Mouse (Mus musculus) hindbrain, embryonic 13.5 days (tissue): ENCODE results near the gene Ubqln4. TPM values are rescaled to one million over a fixed set of nuclear protein-coding genes. Genes with fewer than 3 reads are reported as not detected.
"Not testable (repeated sequence)": the region's sequence is repeated elsewhere in the genome, so short reads cannot be mapped to it uniquely, and the experiment has no call there.

Experiments used
- ATAC-seq: fragments of 200-750 bp; cut with Nextera tagmentation; 2 replicates; pipeline ENCODE4 v1.8.0; 2017; ENCODE audit warnings: moderate TSS enrichment; ENCODE audit not compliant: low FRiP score
- H3K27ac ChIP-seq: fragments of 300-500 bp; sonication (generic); 2 replicates; pipeline ENCODE4 v1.5.1; 2015; ENCODE audit warnings: inconsistent platforms, mild to moderate bottlenecking, moderate library complexity
- H3K27me3 ChIP-seq: fragments of 300-500 bp; sonication (generic); 2 replicates; pipeline ENCODE4 v1.6.1; 2015; ENCODE audit warnings: mild to moderate bottlenecking, inconsistent platforms
- H3K36me3 ChIP-seq: fragments of 300-500 bp; sonication (generic); 2 replicates; pipeline ENCODE4 v1.6.1; 2015; ENCODE audit warnings: mild to moderate bottlenecking, inconsistent platforms
- H3K4me1 ChIP-seq: fragments of 300-500 bp; sonication (generic); replicated peaks from 2 replicates; pipeline ENCODE4 v1.6.1; 2015; ENCODE audit warnings: inconsistent platforms
- H3K4me2 ChIP-seq: fragments of 300-500 bp; sonication (generic); 2 replicates; pipeline ENCODE4 v1.6.1; 2015; ENCODE audit warnings: inconsistent platforms, mild to moderate bottlenecking, moderate library complexity
- H3K4me3 ChIP-seq: fragments of 300-500 bp; sonication (generic); 2 replicates; pipeline ENCODE4 v1.5.1; 2015; ENCODE audit warnings: mild to moderate bottlenecking, inconsistent platforms
- H3K9ac ChIP-seq: fragments of 300-500 bp; sonication (generic); 2 replicates; pipeline ENCODE4 v1.6.1; 2015; ENCODE audit warnings: mild to moderate bottlenecking, inconsistent platforms
- H3K9me3 ChIP-seq: fragments of 300-500 bp; sonication (generic); 2 replicates; pipeline ENCODE4 v1.6.1; 2016; ENCODE audit warnings: inconsistent platforms
- WGBS: fragments of 180-500 bp; shearing (Covaris S2); methylation state at CpG from one replicate; pipeline ENCODE4 v1.1.7; 2015; 5-methylcytosine and 5-hydroxymethylcytosine counted together
- polyA plus RNA-seq: library from polyadenylated mRNA; unstranded; fragments of >200 nt; fragmentation: Nextera tagmentation; extraction: Ambion mirVana; gene quantifications from 2 replicates; pipeline ENCODE4 v1.2.1, GENCODE M21; 2015

Gene Ubqln4
- polyA plus RNA-seq, 1 experiment from 2014 or later = 38.3 TPM

GRCm38 (mm10) chr3:88563966-88564365, 10.4 kb downstream of the Ubqln4 start:
- Histone ChIP-seq H3K27ac (0 out of 2 replicates have a peak overlapping the region, but pooled peaks have one; percentile 8), H3K36me3 (peaks cover 98% of the 10 kb centered on the region), H3K4me1 (peaks cover 16% of the 10 kb centered on the region), H3K4me2 (no peak overlapping the region), H3K9ac (no peak overlapping the region), H3K4me3 (no peak overlapping the region), H3K9me3 (no peaks in the 10 kb centered on the region), H3K27me3 (no peaks in the 10 kb centered on the region)
- WGBS = 81% methylated on average over 7 of the region's 7 CpGs
- no peak for ATAC-seq

DNA sequence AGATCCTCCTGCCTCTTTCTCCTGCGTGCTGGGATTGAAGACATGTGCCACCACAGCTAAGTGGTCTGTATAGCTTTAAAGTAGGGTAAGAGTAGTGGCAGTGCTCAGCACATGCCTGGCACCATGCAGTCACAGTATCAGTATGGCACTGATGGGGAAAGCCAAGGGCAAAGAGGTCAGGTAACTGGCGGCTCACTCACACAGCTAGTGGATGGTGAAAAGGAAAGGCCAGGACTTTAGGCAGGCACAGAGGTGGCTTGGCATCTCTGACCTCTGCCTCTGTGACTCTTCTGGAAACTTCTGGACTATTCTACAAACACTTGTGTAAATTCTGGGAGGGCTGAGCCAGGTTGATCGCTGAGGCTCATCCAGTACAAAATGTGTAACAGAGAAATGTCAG, 12.6 kb downstream of the Ubqln4 start:
- Histone ChIP-seq H3K4me3 (no peak overlapping the region), H3K27ac (no peak overlapping the region), H3K27me3 (no peaks in the 10 kb centered on the region), H3K4me1 (peaks cover 16% of the 10 kb centered on the region), H3K9ac (no peak overlapping the region), H3K4me2 (no peak overlapping the region), H3K9me3 (no peaks in the 10 kb centered on the region), H3K36me3 (peaks cover 93% of the 10 kb centered on the region)
- no peak for ATAC-seq
- WGBS = 96% methylated on average over 3 of the region's 3 CpGs

DNA sequence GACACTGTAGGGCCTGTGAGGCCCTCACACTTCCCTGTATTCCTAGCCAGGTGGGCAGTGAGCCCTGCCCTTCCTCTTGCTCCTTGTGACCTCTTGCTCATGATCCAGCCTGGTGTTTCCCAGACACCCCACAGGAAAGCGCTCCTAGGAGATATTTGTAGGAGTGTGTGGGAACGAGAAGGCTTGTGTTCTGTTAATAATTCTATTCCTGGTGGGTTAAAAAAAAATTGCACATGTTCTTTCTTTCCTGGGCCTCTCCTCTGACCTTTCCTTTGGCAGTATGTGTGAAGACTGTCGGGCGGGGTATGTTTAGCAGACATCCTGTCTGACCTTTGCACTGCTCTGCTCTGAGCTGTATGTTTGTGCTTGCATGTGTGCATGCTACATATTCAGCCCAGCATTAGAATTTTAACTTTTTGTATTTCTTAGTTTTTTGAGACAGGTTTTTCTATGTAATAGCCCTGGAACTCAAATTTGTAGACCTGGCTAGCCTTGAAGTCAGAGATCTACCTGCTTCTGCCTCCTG, 13.0 kb downstream of the Ubqln4 start:
- 94% methylated on average over 4 of the region's 4 CpGs for WGBS
- H3K4me3 ChIP-seq = no peak overlapping the region
- H3K9ac ChIP-seq = no peak overlapping the region
- H3K27me3 ChIP-seq = no peaks in the 10 kb centered on the region
- H3K4me1 ChIP-seq = peaks cover 16% of the 10 kb centered on the region
- H3K4me2 ChIP-seq = no peak overlapping the region
- no peak overlapping the region for H3K27ac ChIP-seq
- H3K36me3 ChIP-seq = peaks cover 88% of the 10 kb centered on the region
- no peak for ATAC-seq
- no peaks in the 10 kb centered on the region for H3K9me3 ChIP-seq

DNA sequence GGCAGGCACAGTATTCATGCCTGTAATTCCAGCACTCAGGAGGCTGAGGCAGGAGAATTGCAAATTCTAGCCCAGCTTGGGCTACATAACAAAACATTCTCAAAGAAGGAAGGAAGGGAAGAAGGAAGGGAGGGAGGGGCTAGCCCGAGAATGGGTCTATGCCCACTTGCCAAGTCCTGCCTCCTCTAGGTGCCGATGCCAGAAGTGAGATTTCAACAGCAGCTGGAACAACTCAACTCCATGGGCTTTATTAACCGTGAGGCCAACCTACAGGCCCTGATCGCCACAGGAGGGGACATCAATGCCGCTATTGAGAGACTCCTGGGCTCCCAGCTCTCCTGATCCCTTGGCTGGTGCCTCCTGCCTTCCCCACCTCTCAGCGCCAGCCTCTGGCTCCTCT, 14.3 kb downstream of the Ubqln4 start:
- ATAC-seq = no peak
- no peaks in the 10 kb centered on the region for H3K27me3 ChIP-seq
- H3K27ac ChIP-seq = no peak overlapping the region
- 98% methylated on average over 6 of the region's 6 CpGs for WGBS
- H3K4me3 ChIP-seq = no peak overlapping the region
- no peaks in the 10 kb centered on the region for H3K9me3 ChIP-seq
- no peak overlapping the region for H3K4me2 ChIP-seq
- no peak overlapping the region for H3K9ac ChIP-seq
- H3K36me3 ChIP-seq = peaks cover 75% of the 10 kb centered on the region
- H3K4me1 ChIP-seq = peaks cover 9% of the 10 kb centered on the region; the same call in 1 of the 2 replicates

DNA sequence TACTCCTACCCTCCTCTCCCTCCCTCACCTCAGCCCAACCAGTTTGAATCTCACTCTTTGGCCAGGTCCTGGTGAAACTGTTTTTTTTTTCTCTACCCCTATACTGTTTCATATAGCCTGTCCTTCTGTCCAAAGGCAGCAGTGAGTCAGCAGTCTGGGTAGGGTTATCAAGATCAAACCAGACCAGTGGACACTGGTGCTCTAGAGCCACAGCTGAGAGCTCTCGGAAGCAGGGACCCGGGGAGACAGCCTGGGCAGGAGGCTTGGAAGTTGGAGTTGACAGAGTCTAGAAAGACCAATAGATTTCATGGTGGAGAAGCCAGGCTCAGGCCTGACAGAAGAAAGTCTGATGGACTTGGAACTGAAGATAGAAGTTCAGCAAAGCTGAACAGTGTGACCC, 15.1 kb downstream of the Ubqln4 start:
- Histone ChIP-seq H3K4me2 (no peak overlapping the region), H3K9me3 (no peaks in the 10 kb centered on the region), H3K27me3 (no peaks in the 10 kb centered on the region), H3K27ac (no peak overlapping the region), H3K4me3 (no peak overlapping the region), H3K4me1 (0 out of 2 replicates have a peak, but pooled peaks cover 2% of the 10 kb centered on the region), H3K9ac (no peak overlapping the region), H3K36me3 (peaks cover 68% of the 10 kb centered on the region)
- ATAC-seq = no peak
- 93% methylated on average over 2 of the region's 2 CpGs for WGBS

- no peak for ATAC-seq
- no peak overlapping the region for H3K27ac ChIP-seq
- H3K9me3 ChIP-seq = no peaks in the 10 kb centered on the region
- no peak overlapping the region for H3K9ac ChIP-seq
- 100% methylated on average over 2 of the region's 2 CpGs for WGBS
- H3K4me3 ChIP-seq = no peak overlapping the region
- H3K4me2 ChIP-seq = no peak overlapping the region
- H3K36me3 ChIP-seq = peaks cover 63% of the 10 kb centered on the region
- no peaks in the 10 kb centered on the region for H3K4me1 ChIP-seq
- H3K27me3 ChIP-seq = no peaks in the 10 kb centered on the region
These were observed 15.5 kb downstream of the Ubqln4 start for GRCm38 (mm10) chr3:88569093-88569492.

DNA sequence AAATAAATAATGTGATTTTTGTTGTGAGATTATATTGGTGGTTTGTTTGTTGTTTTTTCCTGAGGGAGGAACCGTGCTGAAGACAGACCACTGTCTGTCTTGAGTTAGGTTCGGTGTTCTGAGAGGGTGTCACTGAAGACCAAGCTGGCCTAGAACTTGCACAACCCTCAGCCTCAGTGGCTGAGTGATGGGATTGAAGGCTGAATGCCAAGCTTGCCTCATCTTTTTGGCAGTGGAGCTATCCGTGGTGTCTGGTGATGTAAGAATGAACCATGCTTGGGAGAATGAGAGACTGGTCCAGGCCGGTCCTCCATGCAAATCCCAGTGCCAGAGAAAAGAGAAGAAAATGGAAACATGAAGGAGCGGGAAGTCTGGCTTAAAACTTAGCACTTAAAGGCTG, 16.1 kb downstream of the Ubqln4 start:
- Histone ChIP-seq H3K36me3 (peaks cover 57% of the 10 kb centered on the region), H3K4me1 (no peaks in the 10 kb centered on the region), H3K4me3 (no peak overlapping the region), H3K27ac (no peak overlapping the region), H3K27me3 (no peaks in the 10 kb centered on the region), H3K9me3 (no peaks in the 10 kb centered on the region), H3K9ac (no peak overlapping the region), H3K4me2 (no peak overlapping the region)
- no peak for ATAC-seq
- 95% methylated on average over 5 of the region's 5 CpGs for WGBS

GRCm38 (mm10) chr3:88570341-88570740, 16.8 kb downstream of the Ubqln4 start:
- no peak for ATAC-seq
- no peaks in the 10 kb centered on the region for H3K9me3 ChIP-seq
- H3K27ac ChIP-seq = no peak overlapping the region
- H3K4me2 ChIP-seq = no peak overlapping the region
- H3K36me3 ChIP-seq = peaks cover 51% of the 10 kb centered on the region
- no peaks in the 10 kb centered on the region for H3K27me3 ChIP-seq
- WGBS = 95% methylated on average over 10 of the region's 10 CpGs
- no peaks in the 10 kb centered on the region for H3K4me1 ChIP-seq
- no peak overlapping the region for H3K9ac ChIP-seq
- H3K4me3 ChIP-seq = no peak overlapping the region

DNA sequence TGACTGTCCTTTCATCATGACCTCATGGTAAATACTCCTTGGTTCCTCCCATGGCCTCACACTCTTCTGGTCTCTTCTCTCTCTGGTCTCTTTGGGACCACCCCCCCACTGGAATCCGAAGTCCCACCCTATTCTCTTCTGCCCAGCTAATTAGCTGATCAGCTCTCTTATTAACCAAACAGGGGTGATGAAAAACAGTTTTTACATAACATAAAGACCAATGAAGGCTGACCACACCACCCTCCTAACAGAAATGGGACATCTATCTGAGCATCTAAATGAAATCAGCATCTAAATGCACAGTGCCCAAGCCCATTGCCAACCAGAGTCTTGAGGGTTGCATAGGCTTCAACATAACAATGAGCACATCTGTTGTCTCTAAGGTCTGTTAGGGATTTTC, 18.3 kb downstream of the Ubqln4 start:
- WGBS = 70% methylated on average over 1 of the region's 1 CpGs
- Histone ChIP-seq H3K4me3 (no peak overlapping the region), H3K36me3 (peaks cover 36% of the 10 kb centered on the region), H3K9me3 (no peaks in the 10 kb centered on the region), H3K27ac (no peak overlapping the region), H3K4me2 (no peak overlapping the region), H3K4me1 (no peaks in the 10 kb centered on the region), H3K9ac (no peak overlapping the region), H3K27me3 (no peaks in the 10 kb centered on the region)
- no peak for ATAC-seq

DNA sequence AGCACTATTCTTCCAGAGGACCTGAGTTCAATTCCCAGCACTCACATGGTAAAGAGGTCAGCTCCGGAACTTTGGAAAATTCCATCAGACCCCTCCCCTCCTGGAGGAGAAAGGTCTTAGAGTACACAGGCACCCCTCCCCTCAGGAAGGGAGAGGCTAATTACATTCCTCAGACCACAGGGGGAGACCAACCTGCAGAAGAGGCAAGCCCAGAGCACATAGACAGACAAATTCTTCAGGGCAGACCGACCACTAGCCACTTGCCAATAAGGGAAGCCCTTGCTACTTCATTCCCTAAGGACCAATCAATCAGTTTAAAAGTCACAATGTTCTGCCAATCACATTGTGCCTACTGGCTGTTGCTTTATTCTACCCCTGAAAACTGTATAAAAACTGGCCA, 19.3 kb downstream of the Ubqln4 start:
- 74% methylated on average over 2 of the region's 2 CpGs for WGBS
- Histone ChIP-seq H3K4me3 (no peak overlapping the region), H3K27me3 (no peaks in the 10 kb centered on the region), H3K4me1 (no peaks in the 10 kb centered on the region), H3K27ac (no peak overlapping the region), H3K9ac (no peak overlapping the region), H3K9me3 (no peaks in the 10 kb centered on the region), H3K4me2 (no peak overlapping the region), H3K36me3 (peaks cover 28% of the 10 kb centered on the region)
- ATAC-seq = no peak

- no peak overlapping the region for H3K9ac ChIP-seq
- H3K9me3 ChIP-seq = no peaks in the 10 kb centered on the region
- H3K4me1 ChIP-seq = no peaks in the 10 kb centered on the region
- H3K4me2 ChIP-seq = no peak overlapping the region
- peaks cover 18% of the 10 kb centered on the region for H3K36me3 ChIP-seq
- WGBS = 94% methylated on average over 2 of the region's 2 CpGs
- no peak for ATAC-seq
- no peak overlapping the region for H3K27ac ChIP-seq
- no peak overlapping the region for H3K4me3 ChIP-seq
- no peaks in the 10 kb centered on the region for H3K27me3 ChIP-seq
These were observed 20.3 kb downstream of the Ubqln4 start for GRCm38 (mm10) chr3:88573810-88574209.

DNA sequence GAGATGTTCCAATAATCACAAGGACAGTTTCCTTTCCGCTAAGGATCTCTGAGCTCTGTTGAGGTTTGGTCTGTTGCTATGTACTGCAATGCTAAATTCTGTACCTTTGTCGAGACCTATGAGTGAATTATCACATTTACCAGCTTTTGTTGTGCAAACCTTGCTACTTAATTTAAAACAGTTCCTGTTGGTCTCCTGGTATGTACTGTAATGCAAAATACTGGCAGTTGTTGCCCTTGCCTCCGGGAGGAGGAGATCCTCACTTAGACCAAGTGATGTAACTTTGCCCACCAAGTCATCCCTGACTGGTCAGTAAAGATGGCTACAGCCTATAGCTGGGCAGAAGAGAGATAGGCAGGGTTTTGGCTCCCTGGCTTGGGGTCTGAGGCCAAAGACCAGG, 22.0 kb downstream of the Ubqln4 start, which contains the start of gene Ssr2:
Gene Ssr2, plus strand, starts transcription at position 337 of the 400 bp plus-strand sequence.
- Histone ChIP-seq H3K9me3 (no peaks in the 10 kb centered on the region), H3K27ac (no peak within 1 kb of the TSS), H3K4me2 (no peak within 1 kb of the TSS), H3K9ac (no peak within 1 kb of the TSS), H3K36me3 (peaks cover under 1% of the 10 kb centered on the region; the same call in 1 of the 2 replicates), H3K4me3 (no peak within 1 kb of the TSS), H3K27me3 (no peaks in the 10 kb centered on the region), H3K4me1 (peaks cover 7% of the 10 kb centered on the region)
- ATAC-seq = no peak
- 93% methylated on average over 3 of the region's 3 CpGs for WGBS

DNA sequence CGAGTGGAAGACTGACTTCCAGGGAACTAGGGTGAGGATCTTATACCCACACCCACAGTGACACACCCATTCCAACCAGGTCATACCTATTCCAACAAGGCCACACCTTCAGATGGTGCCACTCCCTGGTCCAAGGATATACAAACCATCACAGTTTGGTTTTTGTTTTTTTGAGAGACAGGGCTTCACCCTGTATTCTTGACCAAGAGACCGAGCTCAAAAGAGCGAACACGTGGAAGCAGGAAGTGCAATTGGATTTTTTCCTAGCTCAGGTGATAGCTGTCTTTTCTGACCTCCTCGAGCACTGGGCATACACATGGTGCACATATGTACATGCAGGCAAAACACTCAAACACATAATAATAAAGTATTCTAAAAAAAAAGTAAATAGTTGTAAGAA, 24.3 kb downstream of the Ubqln4 start:
- not testable (repeated sequence) for H3K9ac ChIP-seq, H3K27ac ChIP-seq, H3K9me3 ChIP-seq, H3K4me2 ChIP-seq, ATAC-seq, H3K4me3 ChIP-seq, H3K27me3 ChIP-seq
- peaks cover 14% of the 10 kb centered on the region for H3K4me1 ChIP-seq
- WGBS = 92% methylated on average over 5 of the region's 5 CpGs
- peaks cover 21% of the 10 kb centered on the region for H3K36me3 ChIP-seq
